Mouse (Mus musculus) heart, embryonic 10.5 days (tissue): ENCODE results near the gene Iqck. TPM values are rescaled to one million over a fixed set of nuclear protein-coding genes. Genes with fewer than 3 reads are reported as not detected.

ENCODE experiments used
- DNase-seq: peaks from one replicate; pipeline ENCODE4 v3.0.0-alpha.2; 2017; ENCODE audit warnings: low spot score
- H3K27ac ChIP-seq: fragments of 300-500 bp; sonication (generic); 2 replicates; pipeline ENCODE4 v1.5.1; 2016; ENCODE audit warnings: mild to moderate bottlenecking
- H3K27me3 ChIP-seq: fragments of 300-500 bp; sonication (generic); 2 replicates; pipeline ENCODE4 v1.6.1; 2016; ENCODE audit warnings: mild to moderate bottlenecking; ENCODE audit not compliant: poor library complexity, insufficient read depth, severe bottlenecking
- H3K36me3 ChIP-seq: fragments of 300-500 bp; sonication (generic); 2 replicates; pipeline ENCODE4 v1.6.1; 2016; ENCODE audit warnings: mild to moderate bottlenecking, moderate library complexity
- H3K4me1 ChIP-seq: fragments of 300-500 bp; sonication (generic); 2 replicates; pipeline ENCODE4 v1.6.1; 2016; ENCODE audit warnings: mild to moderate bottlenecking
- H3K4me3 ChIP-seq: fragments of 300-500 bp; sonication (generic); 2 replicates; pipeline ENCODE4 v1.5.1; 2016; ENCODE audit warnings: mild to moderate bottlenecking, moderate library complexity
- H3K9me3 ChIP-seq: fragments of 300-500 bp; sonication (generic); 2 replicates; pipeline ENCODE4 v1.6.1; 2016; ENCODE audit warnings: mild to moderate bottlenecking, moderate library complexity
- WGBS: fragments of 180-500 bp; shearing (Covaris S2); methylation state at CpG from one replicate; pipeline ENCODE4 v1.1.7; 2016; 5-methylcytosine and 5-hydroxymethylcytosine counted together
- polyA plus RNA-seq: library from polyadenylated mRNA; unstranded; fragments of >200 nt; fragmentation: Nextera tagmentation; extraction: Ambion mirVana; gene quantifications from 2 replicates; pipeline ENCODE4 v1.2.1, GENCODE M21; 2016

Gene Iqck
- polyA plus RNA-seq, 1 experiment from 2014 or later = 1.6 TPM

- no peak overlapping the region for H3K4me3 ChIP-seq
- peaks cover 93% of the 10 kb centered on the region for H3K36me3 ChIP-seq
- no peaks in the 10 kb centered on the region for H3K27me3 ChIP-seq
- no peaks in the 10 kb centered on the region for H3K4me1 ChIP-seq
- DNase-seq = no peak
- H3K27ac ChIP-seq = no peak overlapping the region
- no peaks in the 10 kb centered on the region for H3K9me3 ChIP-seq
- WGBS = 85% methylated on average over 5 of the region's 5 CpGs
Observed at GRCm38 (mm10) chr7:118837901-118838300, 17.7 kb upstream of the Iqck start.

GRCm38 (mm10) chr7:118841030-118841745 is 14.4 kb upstream of the Iqck start:
- H3K4me1 ChIP-seq = no peaks in the 10 kb centered on the region
- H3K9me3 ChIP-seq = no peaks in the 10 kb centered on the region
- no peak overlapping the region for H3K27ac ChIP-seq
- no peaks in the 10 kb centered on the region for H3K27me3 ChIP-seq
- no peak overlapping the region for H3K4me3 ChIP-seq
- DNase-seq = no peak
- WGBS = 82% methylated on average over 8 of the region's 8 CpGs
- H3K36me3 ChIP-seq = peaks cover 96% of the 10 kb centered on the region

- H3K27ac ChIP-seq = no peak overlapping the region
- H3K4me1 ChIP-seq = no peaks in the 10 kb centered on the region
- H3K9me3 ChIP-seq = no peaks in the 10 kb centered on the region
- peaks cover 96% of the 10 kb centered on the region for H3K36me3 ChIP-seq
- no peak for DNase-seq
- 53% methylated on average over 1 of the region's 1 CpGs for WGBS
- no peak overlapping the region for H3K4me3 ChIP-seq
- no peaks in the 10 kb centered on the region for H3K27me3 ChIP-seq
Observed at GRCm38 (mm10) chr7:118841796-118842195, 13.8 kb upstream of the Iqck start.

- no peak overlapping the region for H3K27ac ChIP-seq
- H3K36me3 ChIP-seq = peaks cover 97% of the 10 kb centered on the region
- no peaks in the 10 kb centered on the region for H3K9me3 ChIP-seq
- 82% methylated on average over 4 of the region's 4 CpGs for WGBS
- no peaks in the 10 kb centered on the region; the same call in 1 of the 2 replicates for H3K4me1 ChIP-seq
- no peak for DNase-seq
- no peak overlapping the region for H3K4me3 ChIP-seq
- H3K27me3 ChIP-seq = no peaks in the 10 kb centered on the region
Observed at GRCm38 (mm10) chr7:118842938-118843337, 12.6 kb upstream of the Iqck start.

GRCm38 (mm10) chr7:118845141-118845540 is 10.4 kb upstream of the Iqck start:
- no peak for DNase-seq
- Histone ChIP-seq H3K4me1 (peaks cover 22% of the 10 kb centered on the region), H3K4me3 (no peak overlapping the region), H3K9me3 (no peaks in the 10 kb centered on the region), H3K36me3 (peaks cover 98% of the 10 kb centered on the region), H3K27me3 (no peaks in the 10 kb centered on the region), H3K27ac (no peak overlapping the region)
- 70% methylated on average over 5 of the region's 5 CpGs for WGBS

GRCm38 (mm10) chr7:118846329-118846728 is 9.2 kb upstream of the Iqck start:
- no peaks in the 10 kb centered on the region for H3K27me3 ChIP-seq
- peaks cover 28% of the 10 kb centered on the region for H3K4me1 ChIP-seq
- H3K36me3 ChIP-seq = peaks cover 99% of the 10 kb centered on the region
- no peaks in the 10 kb centered on the region for H3K9me3 ChIP-seq
- no peak overlapping the region for H3K4me3 ChIP-seq
- 94% methylated on average over 4 of the region's 4 CpGs for WGBS
- H3K27ac ChIP-seq = no peak overlapping the region
- no peak for DNase-seq

GRCm38 (mm10) chr7:118848796-118849195 is 6.8 kb upstream of the Iqck start:
- 37% methylated on average over 10 of the region's 10 CpGs for WGBS
- H3K27ac ChIP-seq = peak overlapping the region; percentile 84
- H3K27me3 ChIP-seq = no peaks in the 10 kb centered on the region
- H3K4me1 ChIP-seq = peaks cover 28% of the 10 kb centered on the region
- no peak overlapping the region for H3K4me3 ChIP-seq
- no peak for DNase-seq
- H3K9me3 ChIP-seq = no peaks in the 10 kb centered on the region
- H3K36me3 ChIP-seq = peaks cover 97% of the 10 kb centered on the region

- H3K4me1 ChIP-seq = peaks cover 33% of the 10 kb centered on the region
- DNase-seq = no peak
- H3K27ac ChIP-seq = peak overlapping the region; percentile 84
- H3K27me3 ChIP-seq = no peaks in the 10 kb centered on the region
- 76% methylated on average over 5 of the region's 5 CpGs for WGBS
- H3K9me3 ChIP-seq = no peaks in the 10 kb centered on the region
- H3K36me3 ChIP-seq = peaks cover 88% of the 10 kb centered on the region
- H3K4me3 ChIP-seq = 0 out of 2 replicates have a peak overlapping the region, but pooled peaks have one; percentile 2
Observed at GRCm38 (mm10) chr7:118849543-118850250, 5.9 kb upstream of the Iqck start.

GRCm38 (mm10) chr7:118850676-118851290 is 4.8 kb upstream of the Iqck start:
- peaks cover 35% of the 10 kb centered on the region for H3K4me1 ChIP-seq

GRCm38 (mm10) chr7:118851571-118851970 is 4.0 kb upstream of the Iqck start:
- DNase-seq = no peak
- Histone ChIP-seq H3K4me1 (peaks cover 35% of the 10 kb centered on the region), H3K4me3 (no peak overlapping the region), H3K27me3 (no peaks in the 10 kb centered on the region), H3K27ac (no peak overlapping the region), H3K36me3 (peaks cover 69% of the 10 kb centered on the region), H3K9me3 (no peaks in the 10 kb centered on the region)
- whole genome bisulfite sequencing = 90% methylated on average over 7 of the region's 7 CpGs

More at GRCm38 (mm10) chr7:118850676-118851290, 4.8 kb upstream of the Iqck start:
- Histone ChIP-seq H3K4me3 (no peak overlapping the region), H3K36me3 (peaks cover 77% of the 10 kb centered on the region), H3K9me3 (no peaks in the 10 kb centered on the region), H3K27me3 (no peaks in the 10 kb centered on the region), H3K27ac (no peak overlapping the region)
- WGBS = 81% methylated on average over 9 of the region's 9 CpGs
- DNase-seq = no peak

GRCm38 (mm10) chr7:118852611-118853010 is 2.9 kb upstream of the Iqck start:
- H3K4me1 ChIP-seq = peaks cover 35% of the 10 kb centered on the region
- no peak overlapping the region for H3K4me3 ChIP-seq
- H3K9me3 ChIP-seq = no peaks in the 10 kb centered on the region
- peaks cover 59% of the 10 kb centered on the region for H3K36me3 ChIP-seq
- H3K27me3 ChIP-seq = no peaks in the 10 kb centered on the region
- 83% methylated on average over 4 of the region's 4 CpGs for WGBS
- DNase-seq = no peak
- no peak overlapping the region for H3K27ac ChIP-seq

- H3K27ac ChIP-seq = peak overlapping the region; percentile 88
- peaks cover 39% of the 10 kb centered on the region for H3K36me3 ChIP-seq
- peak overlapping the region; percentile 85 for H3K4me3 ChIP-seq
- H3K9me3 ChIP-seq = no peaks in the 10 kb centered on the region
- 24% methylated on average over 3 of the region's 3 CpGs for WGBS
- H3K27me3 ChIP-seq = no peaks in the 10 kb centered on the region
- H3K4me1 ChIP-seq = peaks cover 19% of the 10 kb centered on the region
- no peak for DNase-seq
Observed at GRCm38 (mm10) chr7:118854606-118855005, 946 bp upstream of the Iqck start.

- under 1% methylated on average over 46 of the region's 46 CpGs for WGBS
- Histone ChIP-seq H3K36me3 (peaks cover 26% of the 10 kb centered on the region), H3K4me1 (peaks cover 8% of the 10 kb centered on the region; the same call in 1 of the 2 replicates), H3K9me3 (no peaks in the 10 kb centered on the region), H3K27ac (peak within 1 kb of the TSS; percentile 88), H3K4me3 (peak within 1 kb of the TSS; percentile 85), H3K27me3 (no peaks in the 10 kb centered on the region)
- DNase-seq = no peak
Observed at GRCm38 (mm10) chr7:118855877-118856304, 339 bp downstream of the Iqck start, which contains the start of gene Knop1. Gene Knop1 (minus strand): TSS chr7:118856254.
